ENCODE assay signal across 16 mouse cellular contexts in the genomic region with DNA sequence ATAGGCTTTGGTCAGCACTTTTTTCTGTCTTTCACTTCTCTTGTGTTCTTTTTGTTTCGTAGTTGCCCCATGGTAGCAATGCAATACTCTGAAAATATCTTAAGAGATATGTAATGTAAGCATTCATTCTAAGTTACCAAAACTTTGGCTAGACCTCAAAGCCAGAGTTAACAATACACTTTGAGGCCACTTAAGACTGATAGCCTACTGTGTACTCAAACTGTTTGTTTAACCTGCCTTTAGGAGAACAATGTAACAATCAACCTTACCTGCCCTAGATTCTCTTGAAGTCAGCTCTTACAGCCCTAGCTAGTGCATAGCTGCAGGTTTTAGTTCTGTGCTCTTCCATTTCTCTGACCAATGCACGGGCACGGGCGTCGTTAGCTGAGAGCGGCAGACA.
"Had no signal": no experiment of that assay in that cellular context is flagged by ENCODE, and none has a peak within 500 bp of the region (broad histone marks: within the 10 kb centered on the region; RNA-seq: fewer than 3 reads in every experiment).

No protein-coding gene starts in this region.

- DNase-seq: kidney, adult 18-20 months; kidney, postnatal 14 days; lung, embryonic 14.5 days; midbrain, embryonic 14.5 days; right cerebral cortex, postnatal 14 days; thymus, adult 2 months; thymus, postnatal 25 days had no signal

- H3K27me3 ChIP-seq: hindbrain, embryonic 15.5 days; kidney, embryonic 15.5 days; liver, embryonic 15.5 days; neural tube, embryonic 15.5 days had no signal

- H3K4me2 ChIP-seq: hindbrain, embryonic 15.5 days; kidney, embryonic 15.5 days; liver, embryonic 11.5 days; liver, embryonic 15.5 days; lung, embryonic 14.5 days; neural tube, embryonic 15.5 days had no signal

- H3K9ac ChIP-seq: hindbrain, embryonic 15.5 days; kidney, embryonic 15.5 days; liver, embryonic 15.5 days; lung, embryonic 14.5 days; neural tube, embryonic 15.5 days had no signal

- H3K4me3 ChIP-seq: hindbrain, embryonic 15.5 days; kidney, embryonic 15.5 days; left cerebral cortex, adult 2 months; limb, embryonic 10.5 days; liver, embryonic 15.5 days; midbrain, embryonic 10.5 days; myocyte; neural tube, embryonic 15.5 days had no signal

- H3K27ac ChIP-seq: hindbrain, embryonic 15.5 days; kidney, embryonic 15.5 days; left cerebral cortex, adult 2 months; limb, embryonic 10.5 days; liver, embryonic 15.5 days; midbrain, embryonic 10.5 days; neural tube, embryonic 15.5 days had no signal

- H3K4me1 ChIP-seq: hindbrain, embryonic 15.5 days; limb, embryonic 10.5 days; midbrain, embryonic 10.5 days had no signal

- H3K9me3 ChIP-seq: hindbrain, embryonic 15.5 days; kidney, embryonic 15.5 days; limb, embryonic 10.5 days; liver, embryonic 15.5 days; midbrain, embryonic 10.5 days; neural tube, embryonic 15.5 days had no signal
